Mouse (Mus musculus): ENCODE results near the gene Ensa.

DNA sequence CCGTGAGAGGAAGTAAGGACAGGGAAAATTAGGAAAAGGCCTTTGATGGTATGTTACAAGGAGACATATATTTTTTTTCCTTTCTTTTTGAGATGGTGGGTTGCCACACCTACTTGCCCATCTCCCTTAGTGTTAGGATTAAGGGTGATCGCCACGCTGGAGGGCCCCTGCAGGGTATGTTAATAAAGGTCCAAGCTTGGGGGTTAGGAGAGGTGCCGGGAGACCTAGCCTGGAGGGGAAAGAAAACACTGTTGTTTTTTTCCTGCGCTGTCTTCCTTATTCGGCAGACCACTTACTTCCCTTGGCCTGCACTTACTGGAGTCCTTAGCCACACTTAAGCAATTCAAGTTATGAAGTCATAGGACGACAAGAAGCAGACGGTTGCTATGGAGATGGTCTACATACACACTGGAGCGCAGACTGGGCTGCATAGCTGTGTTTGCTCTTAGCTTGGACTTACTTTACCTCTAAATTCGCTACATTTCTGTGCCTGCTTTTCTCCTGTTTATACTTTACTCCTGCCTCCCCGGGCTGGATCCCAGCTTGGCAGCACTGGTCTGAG is 28.8 kb downstream of the Ensa start:
- no peak for TF ChIP-seq CTCF (IDR thresholded peaks at IDR 0.05; ENCODE audit: low read depth, low read length)
- TF ChIP-seq TAL1 (conservative IDR thresholded peaks at IDR 0.05; ENCODE audit: low read depth, low read length), result no peak
- no peak for TF ChIP-seq GATA1 (IDR thresholded peaks at IDR 0.05; ENCODE audit: borderline replicate concordance, low read length)
